Mouse (Mus musculus) lung, postnatal 10 days (tissue): Measurements from ENCODE around the gene Ppp6r2.

Source experiments
- DNase-seq: peaks from one replicate; pipeline ENCODE4 v3.0.0; 2021

The Ppp6r2 gene

DNA sequence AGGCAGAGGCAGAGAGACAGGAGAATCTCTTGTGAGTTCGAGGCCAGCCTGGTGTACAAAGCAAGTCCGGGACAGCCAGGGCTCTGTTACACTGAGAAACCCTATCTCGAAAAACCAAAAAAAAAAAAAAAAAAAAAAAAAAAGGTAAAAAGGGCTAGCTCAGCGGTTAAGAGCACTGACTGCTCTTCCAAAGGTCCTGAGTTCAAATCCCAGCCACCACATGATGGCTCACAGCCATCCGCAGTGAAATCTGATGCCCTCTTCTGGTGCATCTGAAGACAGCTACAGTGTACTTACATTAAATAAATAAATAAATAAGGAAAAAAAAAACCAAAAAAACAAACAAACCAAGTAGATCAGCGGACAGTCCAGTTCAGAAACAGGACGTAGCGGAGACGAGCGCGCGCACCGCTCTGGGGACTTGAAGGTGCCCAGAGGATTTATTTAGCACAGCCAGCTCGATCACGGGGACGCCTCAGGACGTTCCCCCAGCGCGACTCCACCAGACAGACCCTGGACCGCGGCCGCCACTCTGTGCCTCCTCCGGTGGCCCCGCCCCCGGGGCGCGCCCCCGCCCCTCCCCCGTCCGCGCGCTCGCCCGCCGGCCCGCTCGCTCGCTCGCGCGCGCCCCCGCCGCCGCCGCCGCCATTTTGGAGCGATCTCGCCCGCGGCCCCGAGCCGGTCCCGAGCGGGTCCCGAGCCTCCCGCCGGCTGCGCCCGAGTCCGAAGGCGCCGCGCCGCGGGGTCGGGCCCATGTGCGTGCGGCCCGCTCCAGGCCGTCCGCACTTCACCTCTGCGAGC, at the start of gene Ppp6r2:
TSS of gene Ppp6r2 (plus strand) at position 639 of the 801 bp plus-strand sequence.
- peak; percentile 81 for DNase-seq

- DNase-seq = no peak
Measured at GRCm38 (mm10) chr15:89165478-89165877, 45.9 kb upstream of the Ppp6r2 start.

DNA sequence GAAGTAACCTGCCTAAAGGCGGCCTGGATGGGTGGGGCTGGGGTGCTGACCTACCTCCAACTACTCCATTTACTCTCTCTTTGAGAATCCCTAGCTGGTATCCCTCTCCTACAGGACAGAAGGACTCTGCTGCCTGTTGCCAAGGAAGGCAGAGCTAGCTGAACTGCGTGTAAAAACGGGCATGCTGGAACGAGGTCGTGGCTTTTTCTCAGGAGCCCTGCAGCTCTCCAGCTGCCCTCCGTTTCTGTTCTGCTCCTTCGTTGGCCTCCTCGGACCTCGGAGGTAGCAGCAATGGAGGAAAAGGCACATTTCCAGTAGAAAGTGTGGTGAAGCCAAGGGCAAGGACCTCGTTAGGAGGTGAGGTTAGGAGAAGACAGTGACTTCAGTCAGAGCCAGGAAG, 42.4 kb upstream of the Ppp6r2 start:
- DNase-seq = no peak

DNA sequence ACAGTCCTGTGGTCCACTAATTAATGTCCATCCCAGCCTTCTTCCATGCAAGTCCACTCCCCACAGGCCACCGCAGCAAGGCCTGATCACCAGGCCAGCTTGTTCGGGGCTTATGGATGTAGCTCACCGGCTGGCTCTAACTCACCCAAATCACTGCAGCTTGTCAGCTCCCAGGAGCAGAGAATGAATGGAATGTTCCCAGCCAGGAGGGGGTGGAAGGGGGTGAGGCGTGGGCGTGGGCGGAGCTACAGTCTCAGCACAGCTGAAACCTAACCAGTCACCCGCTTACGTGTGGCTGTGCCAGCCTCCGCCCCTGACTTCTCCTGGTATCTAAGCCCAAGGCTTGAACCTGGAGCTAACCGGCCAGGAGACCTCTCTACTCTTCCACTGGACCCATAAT, 41.9 kb upstream of the Ppp6r2 start:
- DNase-seq = peak; percentile 94

GRCm38 (mm10) chr15:89170102-89170501, 41.3 kb upstream of the Ppp6r2 start:
- peak; percentile 62 for DNase-seq

- DNase-seq = no peak
Measured at GRCm38 (mm10) chr15:89171526-89172051, 39.8 kb upstream of the Ppp6r2 start.

DNA sequence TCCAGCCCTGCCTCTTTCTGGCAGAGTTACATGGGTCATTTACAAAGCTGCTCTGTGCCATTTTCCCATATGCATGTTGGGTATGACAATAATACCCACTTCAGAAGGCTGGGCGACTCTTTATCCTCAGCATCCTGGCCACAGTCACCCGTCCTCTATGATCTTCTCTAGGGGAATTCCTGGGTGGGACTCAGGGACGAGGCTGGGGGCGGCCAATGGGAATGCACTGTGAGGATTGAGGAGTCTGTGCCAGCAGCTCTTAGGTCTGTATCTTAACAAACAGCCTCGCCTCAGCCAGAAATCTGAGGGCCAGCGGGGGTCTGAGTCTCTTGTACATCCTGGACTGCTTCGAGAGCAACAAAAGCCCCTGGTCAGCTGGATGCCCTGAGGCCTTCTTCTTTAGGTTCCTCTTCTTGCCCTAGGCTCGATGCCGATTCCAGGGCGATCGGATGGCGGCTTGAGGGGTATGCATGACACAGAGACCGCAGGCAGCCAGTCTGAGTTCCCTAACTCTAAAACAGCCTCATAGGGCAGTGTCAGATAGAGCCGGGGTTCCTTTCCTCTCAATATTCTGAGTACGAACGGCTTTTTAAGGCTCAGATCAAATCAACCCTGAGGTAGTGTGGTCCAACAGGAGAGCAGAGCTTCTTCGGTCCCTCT, 38.9 kb upstream of the Ppp6r2 start:
- no peak for DNase-seq

GRCm38 (mm10) chr15:89173024-89173905, 38.1 kb upstream of the Ppp6r2 start:
- DNase-seq = peak; percentile 68

- DNase-seq = peak; percentile 87
Measured at GRCm38 (mm10) chr15:89173906-89174214, 37.5 kb upstream of the Ppp6r2 start.

DNA sequence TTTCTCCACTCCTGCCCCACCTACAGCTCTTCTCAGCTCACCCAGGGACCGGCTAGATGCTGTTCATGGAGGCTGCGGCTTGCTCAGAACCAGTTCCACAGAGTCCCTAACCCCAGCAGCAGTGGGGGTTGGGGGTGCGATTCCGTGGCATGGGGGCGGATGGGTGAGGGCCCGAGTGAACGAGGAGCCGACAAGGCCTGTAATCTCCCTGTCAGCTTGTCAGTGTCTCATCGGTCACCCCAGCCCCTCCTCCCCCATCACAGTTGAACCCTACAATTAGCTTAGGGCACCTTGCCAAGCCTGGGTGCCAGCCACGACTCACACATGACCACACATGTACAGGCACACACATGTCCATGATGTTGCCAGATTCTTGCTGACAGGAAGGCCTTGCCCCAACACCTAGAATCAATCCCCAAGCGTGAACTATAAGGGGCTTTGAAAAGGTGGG, 36.4 kb upstream of the Ppp6r2 start:
- DNase-seq = no peak

- no peak for DNase-seq
Measured at GRCm38 (mm10) chr15:89175411-89176155, 35.8 kb upstream of the Ppp6r2 start.

- peak; percentile 95 for DNase-seq
Measured at GRCm38 (mm10) chr15:89177121-89177520, 34.2 kb upstream of the Ppp6r2 start.

GRCm38 (mm10) chr15:89177576-89178259, 33.6 kb upstream of the Ppp6r2 start:
- DNase-seq = no peak

DNA sequence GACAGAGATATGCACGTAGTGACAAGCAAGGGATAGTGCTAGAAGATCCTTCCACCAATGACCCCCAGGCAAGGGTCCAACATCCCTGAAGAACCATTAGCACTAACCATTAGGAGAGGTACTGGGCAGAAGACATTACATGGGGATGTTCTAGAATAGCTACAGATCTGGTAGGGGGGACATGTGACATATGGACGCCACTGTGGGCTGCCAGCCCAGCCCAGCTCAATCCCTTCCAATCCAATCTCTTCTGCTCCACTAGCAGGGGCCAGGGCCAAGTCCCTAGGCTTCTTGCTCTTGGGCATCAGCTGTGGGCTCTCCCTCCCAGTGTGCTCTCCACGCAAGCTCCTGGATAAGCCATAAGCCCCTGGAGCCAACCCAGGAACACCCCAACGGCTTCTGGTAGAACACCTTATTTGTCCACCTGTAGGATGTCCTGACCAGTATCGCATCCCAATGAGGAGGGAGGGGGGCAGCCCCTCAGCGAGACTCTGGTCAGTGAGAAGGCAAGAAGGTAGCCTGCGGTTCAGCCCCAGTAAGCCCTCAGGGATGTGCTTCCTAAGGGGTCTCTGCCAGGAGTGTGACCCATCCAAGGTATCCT, 33.0 kb upstream of the Ppp6r2 start:
- DNase-seq = no peak

- peak; percentile 93 for DNase-seq
Measured at GRCm38 (mm10) chr15:89178954-89179629, 32.3 kb upstream of the Ppp6r2 start.

GRCm38 (mm10) chr15:89179630-89179964, 31.8 kb upstream of the Ppp6r2 start:
- DNase-seq = no peak

GRCm38 (mm10) chr15:89180081-89180541, 31.2 kb upstream of the Ppp6r2 start:
- peak; percentile 42 for DNase-seq

- DNase-seq = peak; percentile 88
Measured at GRCm38 (mm10) chr15:89180571-89181229, 30.7 kb upstream of the Ppp6r2 start, which contains the start of gene Plxnb2. Plxnb2 (minus strand) TSS chr15:89180788.

DNA sequence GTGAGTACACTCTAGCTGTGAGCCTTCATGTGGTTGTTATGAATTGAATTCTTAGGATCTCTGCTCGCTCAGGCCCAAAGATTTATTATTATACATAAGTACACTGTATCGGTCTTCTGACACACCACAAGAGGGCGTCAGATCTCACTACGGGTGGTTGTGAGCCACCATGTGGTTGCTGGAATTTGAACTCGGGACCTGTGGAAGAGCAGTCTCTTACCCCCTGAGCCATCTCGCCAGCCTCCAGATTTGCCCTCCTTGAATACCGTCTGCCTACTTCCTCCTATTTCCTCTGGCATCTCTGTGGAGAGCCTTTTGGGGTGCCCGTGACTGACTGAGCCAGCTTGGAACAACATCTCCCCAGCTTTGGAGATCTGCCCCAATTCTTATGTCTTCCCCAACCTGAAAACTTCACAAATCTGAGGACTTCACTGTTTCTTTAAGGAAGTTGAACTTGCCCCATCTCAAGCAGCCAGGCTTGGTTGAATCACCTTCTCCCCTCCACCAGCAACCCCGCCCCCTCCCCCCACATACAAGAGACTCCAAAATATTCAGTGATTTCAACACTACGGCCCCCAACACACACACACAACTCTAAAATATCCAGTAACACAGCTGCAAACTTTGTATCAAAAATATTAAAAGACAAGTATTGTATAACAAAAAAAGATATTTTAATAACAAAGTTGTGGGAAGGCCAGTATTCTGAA, 29.6 kb upstream of the Ppp6r2 start:
- no peak for DNase-seq
